In genomic region chr17:3314625-3315020, GRCm38 (mm10) we compare ENCODE assay signal across 9 mouse cellular contexts. TPM values are rescaled to one million over a fixed set of nuclear protein-coding genes. Genes with fewer than 3 reads are reported as not detected.
DNase-seq lines count a peak whose midpoint lies in the region; ATAC-seq lines count a peak whose summit lies in the region.
"Had no signal": no experiment of that assay in that cellular context is flagged by ENCODE, and none has a peak within 500 bp of the region (broad histone marks: within the 10 kb centered on the region; RNA-seq: fewer than 3 reads in every experiment).

No protein-coding gene starts in this region.

- H3K4me1 ChIP-seq in heart, embryonic 13.5 days: no peaks in the 10 kb centered on the region
- H3K4me1 ChIP-seq in brown adipose tissue, adult 24 weeks (ENCODE audit: control insufficient read depth, insufficient read depth, insufficient read length, low read length): no peaks in the 10 kb centered on the region
- peaks cover 9% of the 10 kb centered on the region; the same call in 1 of the 2 replicates for H3K4me1 ChIP-seq in hindbrain, embryonic 15.5 days (replicated peaks)
- no peaks in the 10 kb centered on the region for H3K4me1 ChIP-seq in midbrain, embryonic 12.5 days

- peak overlapping the region; percentile 50 for H3K4me3 ChIP-seq in heart, embryonic 13.5 days
- peak overlapping the region; percentile 78 for H3K4me3 ChIP-seq in brown adipose tissue, adult 24 weeks (ENCODE audit: insufficient read depth, low read depth, low read length)
- peak overlapping the region; percentile 48 for H3K4me3 ChIP-seq in hindbrain, embryonic 15.5 days
- H3K4me3 ChIP-seq in midbrain, embryonic 12.5 days: peak overlapping the region; percentile 39; the same call in 1 of the 2 replicates

- DNase-seq in heart, adult 9 months (ENCODE audit: low spot score in 2 of 2): no peak
- no peak for DNase-seq in layer of hippocampus, postnatal 36 days
- DNase-seq in right cerebral cortex, postnatal 14 days: no peak
- DNase-seq in ovary, postnatal 14 days (ENCODE audit: low spot score): no peak

- H3K36me3 ChIP-seq in heart, embryonic 13.5 days: no peaks in the 10 kb centered on the region
- no peaks in the 10 kb centered on the region for H3K36me3 ChIP-seq in hindbrain, embryonic 15.5 days
- H3K36me3 ChIP-seq in midbrain, embryonic 12.5 days: no peaks in the 10 kb centered on the region

- 31% methylated on average over 3 of the region's 3 CpGs for WGBS in heart, embryonic 13.5 days
- 35% methylated on average over 3 of the region's 3 CpGs for WGBS in hindbrain, embryonic 15.5 days
- 31% methylated on average over 3 of the region's 3 CpGs for WGBS in midbrain, embryonic 12.5 days

- H3K9ac ChIP-seq in heart, embryonic 13.5 days: peak overlapping the region; percentile 75
- peak overlapping the region; percentile 47 for H3K9ac ChIP-seq in hindbrain, embryonic 15.5 days
- H3K9ac ChIP-seq in midbrain, embryonic 12.5 days (replicated peaks): no peak overlapping the region; the same call in 1 of the 2 replicates

- no peaks in the 10 kb centered on the region for H3K9me3 ChIP-seq in heart, embryonic 13.5 days
- H3K9me3 ChIP-seq in hindbrain, embryonic 15.5 days: no peaks in the 10 kb centered on the region
- no peaks in the 10 kb centered on the region for H3K9me3 ChIP-seq in midbrain, embryonic 12.5 days

- H3K27me3 ChIP-seq in heart, embryonic 13.5 days (replicated peaks): 0 out of 2 replicates have a peak, but pooled peaks cover 3% of the 10 kb centered on the region
- H3K27me3 ChIP-seq in hindbrain, embryonic 15.5 days: no peaks in the 10 kb centered on the region
- peaks cover 19% of the 10 kb centered on the region for H3K27me3 ChIP-seq in midbrain, embryonic 12.5 days

- ATAC-seq in heart, embryonic 13.5 days (ENCODE audit: extremely low read depth, insufficient number of reproducible peaks, low FRiP score, low TSS enrichment): no peak
- ATAC-seq in hindbrain, embryonic 15.5 days (ENCODE audit: low FRiP score, low read depth): peak; percentile 15; the same call in 1 of the 2 replicates
- peak; percentile 3; the same call in 1 of the 2 replicates for ATAC-seq in midbrain, embryonic 12.5 days (ENCODE audit: low FRiP score, low read depth)

- H3K4me2 ChIP-seq in heart, embryonic 13.5 days: peak overlapping the region; percentile 68
- H3K4me2 ChIP-seq in hindbrain, embryonic 15.5 days: peak overlapping the region; percentile 78
- H3K4me2 ChIP-seq in midbrain, embryonic 12.5 days (replicated peaks): peak overlapping the region; percentile 58

- peak overlapping the region; percentile 22 for H3K27ac ChIP-seq in heart, embryonic 13.5 days (replicated peaks)
- H3K27ac ChIP-seq in brown adipose tissue, adult 24 weeks (replicated peaks; ENCODE audit: low read depth, low read length): no peak overlapping the region
- peak overlapping the region; percentile 28; the same call in 1 of the 2 replicates for H3K27ac ChIP-seq in hindbrain, embryonic 15.5 days (replicated peaks)
- H3K27ac ChIP-seq in midbrain, embryonic 12.5 days (replicated peaks): no peak overlapping the region
- H3K27ac ChIP-seq: macrophage had no signal

RNA-seq across cellular contexts. Expression of gene Tiam2, which starts 11.8 kb away (rescaled TPM):
- 2.8 and 4.0 TPM in 2 replicates for polyA plus RNA-seq in heart, embryonic 13.5 days (2015; fragmentation: Nextera tagmentation; extraction: Ambion mirVana)
- polyA plus RNA-seq in brown adipose tissue, adult 24 weeks (2012; ENCODE audit: insufficient read depth, insufficient read length, missing spikeins): 1.1 and 2.2 TPM in 2 replicates
- polyA plus RNA-seq in hindbrain, embryonic 15.5 days (2015; fragmentation: Nextera tagmentation; extraction: Ambion mirVana): 3.9 and 7.3 TPM in 2 replicates
- polyA plus RNA-seq in midbrain, embryonic 12.5 days (2016; fragmentation: Nextera tagmentation; extraction: Ambion mirVana): 2.8 and 5.1 TPM in 2 replicates
- 10 to 100 TPM; 36.8 to 43.9 TPM for total RNA-seq in layer of hippocampus, postnatal 36 days (2021)

Comparison
In these comparisons a context has a peak if more than half of its experiments do, and no peak if none do; other contexts are left out.
1. H3K27ac ChIP-seq: peak in heart, embryonic 13.5 days (single experiment) and hindbrain, embryonic 15.5 days (single experiment); none in brown adipose tissue, adult 24 weeks (single experiment) and midbrain, embryonic 12.5 days (single experiment).
2. Peak in every context shown above with its lines, with median percentiles within 50 percentile points of each other: H3K4me2 ChIP-seq and H3K4me3 ChIP-seq.